Mouse (Mus musculus): ENCODE data around the gene Fam161b. TPM values are rescaled to one million over a fixed set of nuclear protein-coding genes. Genes with fewer than 3 reads are reported as not detected.

Gene Fam161b
- total RNA-seq (2015) (0.48 and 0.58 TPM in 2 replicates), total RNA-seq (2017) (0.40 and 1.1 TPM in 2 replicates)

DNA sequence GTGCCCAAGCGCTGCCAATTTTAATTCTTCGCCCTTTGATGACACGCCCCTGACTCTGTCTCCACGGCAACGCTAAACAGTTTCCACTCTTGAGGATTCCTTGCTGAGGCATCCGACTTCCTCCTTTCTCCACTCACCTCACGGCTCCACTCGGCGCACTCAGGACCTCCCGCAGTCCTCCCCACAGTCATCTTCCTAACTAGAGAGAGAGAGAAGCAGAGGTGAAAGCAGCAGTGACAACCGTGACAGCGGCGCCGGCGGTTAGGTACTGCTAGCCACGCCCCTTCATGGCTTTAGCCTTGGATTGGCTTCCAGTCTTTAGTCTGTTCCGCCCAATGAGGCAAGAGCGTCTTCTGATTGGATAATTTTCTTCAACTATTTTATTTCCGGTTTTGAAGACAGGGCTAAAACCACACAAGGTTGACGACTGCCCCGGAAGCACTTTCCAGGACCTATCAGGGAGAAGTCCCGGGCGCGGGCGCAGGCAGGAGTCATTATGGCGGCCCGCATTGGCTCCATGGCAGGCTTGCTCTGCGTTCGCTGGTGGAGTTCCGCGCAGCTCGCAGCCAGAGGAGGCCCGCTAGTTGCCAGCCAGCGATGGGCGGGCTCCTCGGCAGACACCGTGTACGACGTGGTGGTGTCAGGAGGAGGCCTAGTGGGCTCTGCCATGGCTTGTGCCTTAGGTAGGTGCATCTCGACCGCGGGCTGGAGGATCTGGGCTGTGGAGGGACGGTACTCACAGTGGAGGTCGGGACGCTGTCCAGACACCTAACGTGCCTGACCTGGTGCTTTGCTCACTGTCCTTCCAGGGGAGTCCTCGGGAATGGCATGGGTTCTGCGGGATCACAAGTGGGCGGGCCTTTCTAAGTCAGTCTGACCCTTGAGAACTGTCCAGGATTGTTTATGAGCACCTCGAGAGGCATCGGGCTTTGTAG is at the start of gene Fam161b, which contains the start of gene Coq6:
Gene Fam161b, minus strand, starts transcription at position 279 of the 935 bp plus-strand sequence.
Gene Coq6, plus strand, starts transcription at position 103 of the 935 bp plus-strand sequence.
- ATAC-seq (ENCODE audit: poor library complexity, severe bottlenecking): peak; percentile 95

DNA sequence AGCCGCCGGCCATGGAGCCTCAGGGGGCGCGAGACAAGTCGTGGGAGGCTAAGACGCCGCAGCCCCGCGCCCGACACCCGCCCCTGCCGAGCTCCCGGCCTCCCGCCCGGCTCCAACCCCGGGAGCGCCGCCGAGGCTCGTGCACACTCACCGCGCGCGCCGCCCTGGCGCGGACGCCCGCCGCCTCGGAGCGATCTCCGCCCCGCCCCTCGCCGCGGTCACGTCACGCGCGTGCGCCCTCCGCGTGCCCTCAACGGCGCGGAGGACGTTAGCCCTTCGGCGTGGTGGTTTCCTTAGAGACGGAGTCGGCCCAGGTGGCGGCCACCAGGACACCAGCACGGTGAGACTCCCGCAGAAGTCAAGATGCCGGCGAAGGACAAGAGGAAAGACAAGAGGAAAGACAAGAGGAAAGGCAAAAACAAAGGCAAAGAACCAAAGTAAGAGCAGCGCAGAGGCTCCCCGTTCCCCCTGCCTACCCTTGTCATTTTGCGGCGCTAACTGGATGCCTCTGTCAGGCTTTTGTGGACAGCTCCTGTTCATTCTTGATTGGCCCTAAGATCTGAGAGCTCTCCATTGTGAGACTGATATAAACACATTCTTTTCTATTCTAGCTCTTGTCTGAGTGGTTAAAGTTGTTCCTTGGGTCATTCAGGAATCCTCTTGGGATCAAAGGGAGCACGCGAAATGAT is 47.3 kb upstream of the Fam161b start, which contains the start of the genes Entpd5 and Bbof1:
Gene Entpd5, minus strand, starts transcription at position 211 of the 689 bp plus-strand sequence.
Gene Bbof1, plus strand, starts transcription at position 253 of the 689 bp plus-strand sequence.
- peak; percentile 88 for ATAC-seq (ENCODE audit: poor library complexity, severe bottlenecking)

DNA sequence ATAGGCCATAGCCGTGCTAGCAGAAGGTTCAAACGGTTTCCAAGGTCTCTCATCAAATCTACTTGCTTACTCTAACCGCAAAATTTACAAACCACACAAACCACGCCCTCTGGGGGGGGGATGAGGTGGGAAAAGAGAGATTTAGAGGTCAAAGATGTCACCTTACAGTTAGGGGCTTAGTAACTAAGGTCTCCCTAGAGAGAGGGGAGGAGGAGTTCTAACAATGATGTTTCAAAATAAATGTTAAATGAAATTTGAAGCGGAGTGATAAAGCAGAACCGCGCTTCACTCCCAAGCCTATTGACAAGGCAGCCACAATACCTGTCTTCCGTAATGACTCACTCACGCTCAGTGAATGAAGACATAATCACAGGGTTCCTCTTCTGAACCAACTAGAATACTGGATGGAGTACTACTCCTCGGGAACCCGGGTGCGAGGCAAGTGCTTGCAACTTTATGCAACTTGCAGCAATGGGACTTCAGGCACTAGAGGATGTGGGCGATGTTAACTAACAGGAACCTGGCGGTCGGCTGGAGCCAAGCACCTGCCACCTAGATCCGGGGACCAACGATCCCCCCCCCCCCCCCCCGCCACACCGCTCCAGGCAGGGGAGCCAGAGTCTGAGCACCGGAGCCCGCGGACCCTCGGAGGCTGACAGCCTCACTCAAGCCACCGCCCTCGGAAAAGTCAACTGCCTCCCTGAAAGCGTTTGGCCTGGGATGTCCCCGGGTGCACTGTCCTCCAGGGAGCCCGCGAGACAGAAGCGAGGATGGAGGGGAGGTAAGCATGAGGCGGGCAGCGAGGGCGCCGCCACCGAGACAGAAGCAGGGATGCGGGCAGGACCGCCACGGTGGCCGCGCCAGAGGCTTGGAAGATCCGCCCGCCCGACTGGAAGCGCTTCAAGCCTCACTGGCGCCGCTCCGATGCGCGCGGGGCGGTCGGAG is 46.5 kb upstream of the Fam161b start:
- ATAC-seq (ENCODE audit: poor library complexity, severe bottlenecking): peak; percentile 82

DNA sequence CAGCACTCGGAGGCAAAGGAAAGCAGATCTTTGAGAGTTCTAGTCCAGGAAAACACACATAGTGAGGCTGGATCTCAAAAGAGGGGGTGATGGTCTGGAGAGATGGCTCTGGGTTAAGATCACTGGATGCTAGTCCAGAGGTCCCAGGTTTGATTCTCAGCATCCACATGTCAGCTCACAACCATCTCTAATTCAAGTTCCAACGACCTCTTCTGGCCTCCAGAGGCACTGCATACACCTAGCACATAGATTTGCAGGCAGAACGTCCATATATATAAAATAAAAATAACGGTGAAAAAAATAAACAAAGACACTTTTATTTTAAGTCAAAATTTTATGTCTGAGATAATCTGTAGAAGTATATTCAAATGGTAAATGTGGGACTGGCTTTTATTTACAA is 45.6 kb upstream of the Fam161b start:
- no peak for ATAC-seq (ENCODE audit: poor library complexity, severe bottlenecking)

DNA sequence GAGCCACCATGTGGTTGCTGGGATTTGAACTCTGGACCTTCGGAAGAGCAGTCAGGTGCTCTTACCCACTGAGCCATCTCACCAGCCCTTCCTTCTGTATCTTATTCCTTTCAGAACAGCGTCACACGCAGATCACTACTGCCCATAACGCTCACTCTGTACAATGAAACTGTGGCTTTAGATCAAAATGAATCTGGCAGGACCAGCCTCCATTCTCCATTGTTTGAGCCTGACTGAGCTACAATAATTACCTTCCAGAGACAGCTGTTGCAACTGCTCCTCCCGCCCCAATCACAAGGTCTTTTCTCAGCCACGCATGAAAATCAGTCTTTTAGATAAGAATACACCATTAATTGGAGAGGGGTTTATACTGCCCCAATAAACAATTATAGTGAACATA is 42.9 kb upstream of the Fam161b start:
- ATAC-seq (ENCODE audit: poor library complexity, severe bottlenecking): no peak

DNA sequence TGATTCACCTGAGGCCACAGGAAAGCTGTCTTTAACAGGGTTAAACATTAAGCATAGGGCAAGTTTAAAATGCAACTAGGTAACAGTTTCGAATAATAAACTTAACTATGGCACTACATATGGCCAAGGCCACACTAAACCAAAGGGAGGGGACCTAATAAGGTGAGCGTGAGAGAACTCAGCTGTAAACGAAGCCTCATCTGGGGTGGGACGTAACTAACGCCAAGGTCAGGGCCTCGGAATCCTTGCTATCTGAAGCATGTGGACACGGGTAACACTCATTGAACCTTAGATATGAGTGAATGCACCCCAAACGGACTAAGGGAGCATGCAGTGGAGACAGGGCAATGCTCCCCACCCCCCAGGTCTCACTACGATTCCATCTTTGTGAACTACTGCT is 41.3 kb upstream of the Fam161b start:
- no peak for ATAC-seq (ENCODE audit: poor library complexity, severe bottlenecking)

DNA sequence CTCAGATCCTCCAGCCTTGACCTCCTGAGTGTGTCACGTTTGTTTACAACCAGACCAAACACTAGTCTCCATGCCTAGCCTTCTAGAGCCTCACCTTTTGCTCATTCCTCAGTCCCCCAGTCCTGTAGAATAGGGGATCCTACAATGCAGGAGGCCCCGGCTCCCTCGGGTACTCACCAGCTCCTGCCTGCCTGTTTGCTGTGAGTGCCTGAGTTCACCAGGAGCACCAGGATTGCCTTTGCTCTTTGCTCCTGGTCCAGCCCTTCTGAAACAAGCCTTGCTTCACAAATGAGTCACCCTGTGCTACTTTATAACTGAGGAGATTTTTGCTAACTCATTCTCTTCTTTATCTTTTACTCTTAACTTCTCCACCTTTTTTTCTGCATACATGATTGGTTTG is 39.0 kb upstream of the Fam161b start:
- no peak for ATAC-seq (ENCODE audit: poor library complexity, severe bottlenecking)

DNA sequence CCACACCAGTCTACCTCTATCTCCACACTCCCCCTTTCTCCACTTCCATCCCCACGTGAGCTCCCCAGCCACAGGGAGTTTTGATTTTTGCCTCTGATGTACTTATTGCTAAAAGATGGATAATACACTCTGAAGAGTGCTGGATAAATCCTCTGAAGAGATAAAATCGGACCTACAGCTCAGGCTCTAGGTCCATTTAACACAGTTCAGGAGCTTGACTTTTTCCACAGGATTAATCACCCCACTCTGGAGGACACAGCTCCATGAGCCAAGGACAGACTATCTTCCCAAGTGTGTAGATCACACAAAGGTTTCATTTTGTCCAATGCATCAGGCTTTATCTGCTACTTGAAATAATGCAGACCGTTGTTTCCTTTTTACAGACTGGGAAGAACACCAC is 38.4 kb upstream of the Fam161b start:
- ATAC-seq (ENCODE audit: poor library complexity, severe bottlenecking): no peak

DNA sequence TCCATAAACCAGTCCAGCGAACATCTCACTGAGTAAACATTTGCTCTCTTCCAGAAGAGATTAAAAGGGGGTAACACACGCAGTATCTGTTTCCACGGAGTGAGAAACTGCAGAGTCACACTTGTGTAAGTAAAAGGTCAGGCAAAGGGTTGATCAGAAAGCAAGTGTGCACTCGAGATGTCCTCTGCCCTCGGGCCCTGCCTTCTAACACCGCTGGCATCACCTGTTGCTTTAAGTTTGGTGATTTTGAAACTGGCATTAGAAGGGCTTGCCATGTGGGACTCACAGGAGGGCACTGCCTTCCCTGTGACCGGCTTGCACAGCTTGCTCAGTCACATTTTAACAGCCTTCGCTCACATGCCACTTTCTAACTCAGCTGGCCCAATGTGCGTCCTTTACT is 38.0 kb upstream of the Fam161b start:
- ATAC-seq (ENCODE audit: poor library complexity, severe bottlenecking): no peak

DNA sequence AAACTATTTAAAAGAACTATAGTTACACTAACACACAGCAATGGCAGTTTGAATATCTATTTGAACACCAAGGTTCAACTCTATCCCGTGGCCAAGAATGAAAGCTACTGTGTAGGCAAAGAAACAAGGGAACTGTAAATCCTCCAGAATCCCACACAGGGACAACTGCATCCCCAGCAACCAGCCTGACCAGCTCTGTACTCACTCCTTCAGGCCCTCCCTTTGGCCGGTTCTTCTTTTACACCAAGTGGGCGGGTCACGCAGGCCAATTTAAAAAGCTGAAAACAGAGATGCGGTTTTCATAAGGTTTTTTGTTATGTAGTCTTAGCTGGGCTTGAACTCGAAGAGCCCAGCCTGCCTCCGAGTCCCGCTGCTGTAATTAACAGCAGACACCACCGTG is 37.5 kb upstream of the Fam161b start:
- ATAC-seq (ENCODE audit: poor library complexity, severe bottlenecking): no peak

DNA sequence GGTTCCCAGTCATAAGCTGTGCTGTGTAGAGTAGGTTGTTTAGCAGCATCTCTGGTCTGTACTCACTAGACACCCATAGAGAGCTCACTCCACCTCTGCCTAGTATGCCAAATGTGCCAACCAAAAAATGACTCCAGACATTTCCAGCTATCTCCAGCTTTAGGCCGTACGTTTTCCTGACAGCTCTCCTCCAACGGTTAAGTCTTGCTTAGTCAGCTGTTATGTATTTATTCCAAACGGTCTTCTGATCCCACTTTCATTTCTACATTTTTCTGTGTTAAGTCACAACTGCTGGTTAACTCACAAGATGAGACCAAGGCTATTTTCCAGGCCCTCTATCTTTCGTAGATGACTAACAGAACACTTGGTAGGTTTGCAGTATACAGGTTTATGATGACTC is 37.0 kb upstream of the Fam161b start:
- ATAC-seq (ENCODE audit: poor library complexity, severe bottlenecking): no peak

DNA sequence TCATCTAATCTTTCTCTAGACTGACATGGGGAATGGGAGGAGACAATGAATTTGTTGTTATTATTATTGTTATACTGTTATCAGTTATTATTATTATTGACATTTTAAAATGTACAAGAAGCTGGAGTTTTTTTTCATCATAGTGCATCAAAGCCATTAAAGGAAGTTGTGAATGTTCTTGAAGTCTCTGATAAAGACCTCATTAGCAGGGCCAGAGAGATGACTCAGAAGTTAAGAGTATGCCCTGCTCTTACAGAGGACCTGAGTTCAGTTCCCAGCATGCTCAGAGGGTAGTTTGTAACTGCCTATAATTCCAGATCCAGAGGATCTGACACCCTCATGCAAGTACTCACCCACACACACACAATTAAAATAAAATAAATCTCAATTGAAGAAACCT is 36.1 kb upstream of the Fam161b start:
- no peak for ATAC-seq (ENCODE audit: poor library complexity, severe bottlenecking)

DNA sequence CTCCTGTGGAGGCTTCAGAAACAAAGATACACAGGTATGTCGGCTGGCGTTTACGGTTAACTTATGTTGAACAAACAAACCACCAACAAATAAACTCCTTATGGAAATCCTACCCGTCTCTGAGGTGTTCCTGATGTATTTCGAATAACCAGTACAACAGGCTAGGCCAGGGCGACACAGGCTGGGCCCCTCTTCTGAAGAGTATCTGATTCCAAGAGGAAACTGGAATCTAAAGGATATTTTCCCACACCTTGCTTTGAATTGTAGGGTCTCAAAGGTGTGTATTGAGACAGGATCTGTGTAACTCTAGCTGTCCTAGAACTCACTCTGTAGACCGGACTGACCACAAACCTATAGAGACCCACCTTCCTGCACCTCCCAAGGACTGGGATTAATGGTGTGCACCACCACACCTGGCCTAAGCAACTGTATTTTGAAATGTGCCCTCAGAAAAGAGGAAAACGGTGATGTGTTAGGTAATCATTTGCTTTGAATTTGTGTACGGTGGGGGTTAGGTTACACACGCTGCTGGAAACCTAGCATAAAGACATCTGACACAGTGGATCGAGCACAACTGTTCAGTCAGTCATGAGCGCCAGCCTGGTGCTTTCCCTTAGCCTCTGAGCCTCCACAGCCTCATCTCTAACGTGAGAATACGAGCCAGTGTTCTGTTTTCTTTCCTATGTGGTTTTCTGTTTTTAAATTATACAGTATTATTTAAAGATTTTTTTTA is 35.5 kb upstream of the Fam161b start:
- no peak for ATAC-seq (ENCODE audit: poor library complexity, severe bottlenecking)

DNA sequence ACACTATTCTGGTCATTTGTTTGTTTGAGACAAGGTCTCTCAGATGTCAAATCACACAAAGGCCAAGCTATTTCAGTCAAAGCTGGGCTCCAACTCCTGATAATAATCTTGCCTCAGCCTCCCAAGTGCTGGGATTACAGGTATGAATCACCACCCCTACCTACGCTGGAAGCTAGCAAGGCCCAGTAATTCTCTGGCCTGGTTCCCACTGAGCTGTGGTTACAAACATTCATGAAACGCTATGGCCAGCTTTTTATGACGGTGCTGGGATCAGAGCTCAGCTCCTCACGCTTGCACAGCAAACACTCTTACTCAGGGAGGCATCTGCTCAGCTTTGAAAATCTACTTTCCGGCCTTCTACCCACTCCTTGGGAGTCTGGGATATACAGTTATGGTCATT is 32.2 kb upstream of the Fam161b start:
- no peak for ATAC-seq (ENCODE audit: poor library complexity, severe bottlenecking)

DNA sequence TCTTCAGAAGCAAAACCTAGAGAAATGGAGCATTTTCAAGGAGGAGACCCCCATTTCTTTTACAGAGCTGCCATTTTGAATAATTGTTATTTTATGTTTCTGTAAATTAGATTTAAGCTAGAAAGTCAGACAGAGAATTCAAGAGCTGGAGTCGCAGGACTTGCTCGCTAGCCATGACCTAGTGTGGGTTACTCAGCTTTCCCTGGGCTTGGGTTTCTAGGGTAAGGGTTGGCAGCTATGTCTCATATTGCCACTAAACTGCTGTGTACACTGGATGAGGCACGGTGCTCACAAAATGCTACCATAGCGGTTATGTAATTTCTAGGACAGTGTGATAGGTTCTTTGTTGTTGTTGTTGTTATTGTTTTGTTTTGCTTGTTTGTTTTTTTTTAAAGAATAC is 31.0 kb upstream of the Fam161b start:
- ATAC-seq (ENCODE audit: poor library complexity, severe bottlenecking): no peak

DNA sequence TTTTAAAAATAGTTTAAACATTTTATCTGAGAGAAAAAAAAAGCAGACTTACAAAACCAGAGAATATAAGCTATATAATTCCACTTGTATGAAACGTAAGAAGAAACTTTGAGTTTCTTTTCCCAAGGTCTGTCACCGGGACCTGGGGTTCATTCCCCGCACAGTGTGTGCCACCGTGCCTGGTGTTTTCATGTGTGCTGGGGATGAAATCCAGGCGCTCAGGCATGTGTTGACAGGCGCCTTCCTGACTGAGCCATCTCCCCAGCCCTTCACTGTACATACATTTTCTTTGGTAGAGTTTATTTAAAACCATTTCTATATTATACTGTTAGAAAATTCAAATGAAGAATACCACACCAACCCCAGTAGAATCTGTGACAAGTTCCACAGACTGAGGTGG is 28.7 kb upstream of the Fam161b start:
- no peak for ATAC-seq (ENCODE audit: poor library complexity, severe bottlenecking)

DNA sequence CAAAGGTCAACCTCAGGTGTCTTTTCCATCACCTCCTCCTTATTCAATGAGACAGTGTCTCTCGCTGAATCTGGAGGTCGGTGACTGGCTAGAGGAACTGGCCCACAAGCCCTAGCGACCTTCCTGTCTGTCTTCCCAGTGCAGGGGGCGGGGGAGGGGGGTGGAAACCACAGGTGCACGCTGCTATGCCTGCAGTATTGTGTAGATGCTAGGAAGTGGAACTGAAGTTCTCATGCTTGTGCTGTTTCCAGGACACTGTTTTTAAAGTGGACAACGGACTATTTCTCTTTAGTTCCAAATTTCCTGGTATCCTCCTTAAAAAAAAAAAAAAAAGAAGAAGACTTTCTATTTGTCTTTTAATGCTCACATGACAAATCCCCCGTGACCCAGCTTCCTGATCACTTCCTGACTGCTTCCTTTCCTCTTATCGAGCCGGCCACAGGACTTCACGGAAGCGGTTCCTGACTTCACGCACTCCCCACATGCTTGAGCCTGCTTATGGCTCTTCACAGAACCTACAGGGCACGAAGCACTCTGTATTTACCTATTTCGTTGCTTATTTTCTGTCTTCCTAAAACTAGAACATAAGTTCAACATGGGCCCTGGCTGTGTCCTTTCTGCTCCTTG is 27.3 kb upstream of the Fam161b start:
- ATAC-seq (ENCODE audit: poor library complexity, severe bottlenecking): peak; percentile 72

DNA sequence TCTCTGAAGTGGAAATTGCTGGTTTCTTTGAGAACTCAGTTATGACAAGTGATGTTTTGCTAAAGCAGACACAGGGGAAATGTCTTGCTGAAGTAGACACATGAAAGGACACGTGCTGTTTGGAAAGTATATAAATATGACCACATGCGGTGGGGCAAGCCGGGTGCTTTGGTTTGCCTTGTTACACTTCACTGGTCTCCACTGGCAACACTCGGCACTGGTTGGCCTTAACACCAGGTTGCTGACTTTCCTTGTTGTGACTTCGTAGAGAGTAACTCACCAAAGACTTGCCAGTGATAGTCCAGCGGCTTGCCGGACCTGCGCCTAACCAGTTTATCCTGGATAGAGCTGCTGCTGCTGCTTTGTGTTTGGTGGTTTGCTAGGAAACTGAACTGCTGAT is 26.5 kb upstream of the Fam161b start:
- ATAC-seq (ENCODE audit: poor library complexity, severe bottlenecking): no peak

DNA sequence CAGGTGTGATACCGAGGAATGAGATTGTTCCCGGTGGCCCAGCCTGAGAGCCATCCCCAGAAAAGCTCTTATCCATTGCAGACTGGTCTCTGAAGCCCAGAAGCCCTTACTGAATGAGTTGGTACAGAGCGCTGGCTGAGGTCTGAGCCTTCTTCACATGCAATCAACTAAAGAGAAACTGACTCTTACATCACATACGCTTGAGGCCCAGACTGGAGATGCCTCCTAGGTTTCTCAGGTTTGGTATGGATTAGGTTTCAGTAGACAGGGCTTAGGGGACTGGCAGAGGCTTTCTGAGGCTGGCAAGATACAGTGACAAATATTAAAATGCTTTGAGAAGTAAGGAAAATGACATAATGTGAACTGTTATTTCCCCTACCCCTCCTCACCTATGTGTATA is 23.8 kb upstream of the Fam161b start:
- ATAC-seq (ENCODE audit: poor library complexity, severe bottlenecking): no peak

All from megakaryocyte, adult 5-6 weeks (primary cell).